Mouse (Mus musculus) brain, embryonic 14.5 days (tissue): ENCODE measurements around the gene Fzr1.

Experiments
- CTCF ChIP-seq: fragments of 200-500 bp; IDR thresholded peaks from 2 replicates; pipeline ENCODE4 v1.5.1; 2012; ENCODE audit warnings: inconsistent platforms, mild to moderate bottlenecking, moderate library complexity, borderline replicate concordance; ENCODE audit not compliant: insufficient read depth, insufficient read length; ENCODE audit errors: extremely low read depth
- POLR2A ChIP-seq: fragments of 200-500 bp; IDR thresholded peaks from 2 replicates; pipeline ENCODE4 v1.6.1; 2012; ENCODE audit warnings: mild to moderate bottlenecking, inconsistent platforms, borderline replicate concordance; ENCODE audit not compliant: poor library complexity, insufficient read depth, insufficient read length, severe bottlenecking; ENCODE audit errors: extremely low read depth

GRCm38 (mm10) chr10:81326858-81327257, 51.5 kb downstream of the Fzr1 start:
- no peak for TF ChIP-seq POLR2A
- TF ChIP-seq CTCF, result no peak
